Mouse (Mus musculus): Measurements from ENCODE around the gene Clta.

DNA sequence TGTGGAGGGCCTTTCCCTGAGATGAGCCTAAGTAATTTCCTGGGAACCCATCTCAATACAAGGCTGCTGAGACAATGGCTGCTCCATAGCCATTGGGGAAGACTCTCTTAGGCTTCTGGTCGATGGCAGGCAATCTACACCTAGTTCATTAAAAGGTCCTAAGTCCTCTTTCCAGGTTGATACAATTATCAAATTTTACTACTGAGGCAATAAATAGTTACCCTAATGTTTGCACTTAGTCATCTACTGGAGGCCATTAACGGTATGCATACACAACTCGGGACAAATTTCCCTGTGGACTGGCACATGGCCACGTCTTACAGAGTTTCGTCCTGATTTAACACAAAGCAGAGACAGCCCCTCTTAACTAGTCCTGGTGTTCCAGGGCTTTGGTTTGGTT is 38.2 kb downstream of the Clta start:
- TF ChIP-seq POLR2A (IDR thresholded peaks at IDR 0.05; ENCODE audit: borderline replicate concordance, control insufficient read depth, low read depth, low read length): no peak
- no peak for TF ChIP-seq CTCF (IDR thresholded peaks at IDR 0.05; ENCODE audit: control insufficient read depth, insufficient read depth, low read length)
